Mouse (Mus musculus): ENCODE data around the gene Klhl20.

DNA sequence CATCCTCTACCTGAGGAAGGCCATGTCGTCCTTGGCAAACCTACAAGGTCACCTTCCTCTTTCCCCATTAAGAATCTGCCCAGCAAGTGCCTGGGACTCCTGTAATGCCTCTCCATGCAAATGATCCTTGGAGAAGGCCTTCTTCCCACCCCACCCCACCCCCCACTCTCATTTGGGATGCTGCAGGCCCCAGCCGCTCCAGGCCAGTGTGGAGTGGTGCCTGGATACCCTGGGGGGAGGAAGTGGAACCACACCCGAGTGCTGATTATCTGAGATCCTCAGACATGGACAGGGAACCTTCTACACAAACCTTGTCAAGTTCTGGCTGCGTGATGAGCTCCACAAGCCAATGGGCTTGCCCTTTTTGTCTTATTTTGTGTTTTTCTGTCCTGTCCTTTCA lies 29.0 kb upstream of the Klhl20 start:
- no peak for TF ChIP-seq CTCF (IDR thresholded peaks at IDR 0.05; ENCODE audit: low read depth)
- TF ChIP-seq EP300 (IDR thresholded peaks at IDR 0.05; ENCODE audit: low read depth), result no peak

All from liver, postnatal 0 days (tissue).